Mouse (Mus musculus): ENCODE results near the gene Tbc1d22b.

- TF ChIP-seq CTCF (IDR thresholded peaks at IDR 0.05; ENCODE audit: extremely low read depth, insufficient read depth, low read length) (no peak), POLR2A (IDR thresholded peaks at IDR 0.05; ENCODE audit: extremely low read depth, insufficient read depth, low read length) (no peak)
These were observed 35.2 kb downstream of the Tbc1d22b start for GRCm38 (mm10) chr17:29584737-29585136.

Data from cortical plate, adult 2 months (tissue).